Mouse (Mus musculus) heart, postnatal 0 days (tissue): ENCODE data around the gene Dusp16.

ENCODE experiments used
- CTCF ChIP-seq: IDR thresholded peaks from 2 replicates; pipeline ENCODE4 v1.5.1; 2016; ENCODE audit warnings: antibody characterized with exemption, control low read depth, low read depth
- EP300 ChIP-seq: IDR thresholded peaks from 2 replicates; pipeline ENCODE4 v1.6.1; 2016; ENCODE audit warnings: antibody characterized with exemption, low read depth

DNA sequence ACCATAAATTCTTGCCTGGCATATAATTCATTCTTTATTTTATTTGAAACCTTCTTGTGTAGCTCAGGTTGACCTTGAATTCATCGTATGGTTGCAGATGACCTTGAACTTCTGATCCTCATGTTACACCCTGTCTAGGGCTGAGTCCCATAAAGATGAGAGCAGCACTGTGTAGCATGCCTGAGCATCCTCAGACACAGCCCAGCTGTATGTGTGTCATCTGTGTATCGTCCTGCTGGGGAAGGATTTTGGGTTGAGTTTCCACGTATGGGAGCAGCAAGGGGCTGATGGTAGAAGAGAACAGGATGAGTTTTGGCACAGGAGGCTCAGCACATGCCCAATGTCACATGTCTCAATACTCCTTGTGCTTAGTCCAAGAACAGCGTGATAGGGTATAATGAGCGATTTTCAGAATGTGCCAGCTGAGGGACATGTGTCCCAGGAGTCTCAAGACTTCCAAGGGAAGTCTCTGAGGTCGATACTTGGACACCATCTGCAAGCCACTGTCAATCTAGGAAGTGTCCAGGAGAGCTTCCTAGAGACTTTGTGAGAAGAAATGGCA is 108.0 kb downstream of the Dusp16 start:
- TF ChIP-seq CTCF = no peak
- TF ChIP-seq EP300 = no peak
